Comparison of ENCODE assay signal across 20 mouse cellular contexts in the genomic region with DNA sequence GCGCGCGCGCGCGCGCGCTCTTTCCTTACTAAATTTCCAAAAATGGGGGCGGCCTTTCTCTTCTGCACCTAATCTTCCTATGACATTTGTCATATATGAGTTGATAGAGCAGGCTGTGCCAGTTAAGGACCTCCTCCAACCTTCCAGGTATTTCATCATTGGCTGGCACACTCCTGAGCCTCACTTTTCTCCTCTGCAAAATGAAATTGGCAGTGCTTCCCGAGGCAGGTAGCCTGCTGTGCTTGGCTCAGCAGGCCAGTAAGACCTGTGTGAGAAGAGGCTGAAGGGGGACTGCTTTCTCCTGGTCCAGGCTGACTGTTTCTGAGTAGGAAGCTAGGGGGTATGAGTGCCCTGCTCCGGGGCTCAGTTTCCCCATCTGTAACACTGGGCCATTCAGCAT.
DNase-seq lines count a peak whose midpoint lies in the region; ATAC-seq and TF ChIP-seq lines count a peak whose summit lies in the region.
"Had no signal": no experiment of that assay in that cellular context is flagged by ENCODE, and none has a peak within 500 bp of the region (broad histone marks: within the 10 kb centered on the region; RNA-seq: fewer than 3 reads in every experiment).

No protein-coding gene starts in this region.

- ATAC-seq in forebrain, embryonic 12.5 days (ENCODE audit: low FRiP score), result no peak
- ATAC-seq: forebrain, embryonic 15.5 days; intestine, embryonic 15.5 days had no signal

- TF ChIP-seq POLR2A in cerebellum, adult 2 months (IDR thresholded peaks at IDR 0.05; ENCODE audit: borderline replicate concordance, insufficient read depth, low read length), result no peak

- peaks cover 35% of the 10 kb centered on the region for H3K4me1 ChIP-seq in cerebellum, adult 2 months (ENCODE audit: control insufficient read depth, insufficient read depth, low read length)
- H3K4me1 ChIP-seq in forebrain, embryonic 12.5 days, result no peaks in the 10 kb centered on the region
- H3K4me1 ChIP-seq: embryonic facial prominence, embryonic 13.5 days; forebrain, embryonic 15.5 days; heart, embryonic 15.5 days; intestine, embryonic 15.5 days had no signal

- 0 out of 2 replicates have a peak overlapping the region, but pooled peaks have one; percentile 13 for H3K27ac ChIP-seq in cerebellum, adult 2 months (ENCODE audit: insufficient read depth, low read length)
- H3K27ac ChIP-seq in left cerebral cortex, adult 2 months, result no peak overlapping the region
- H3K27ac ChIP-seq in forebrain, embryonic 12.5 days, result no peak overlapping the region
- H3K27ac ChIP-seq: embryonic facial prominence, embryonic 13.5 days; forebrain, embryonic 15.5 days; heart, adult 2 months; heart, embryonic 15.5 days; hindbrain, embryonic 10.5 days; hindbrain, embryonic 14.5 days; intestine, embryonic 15.5 days; kidney, embryonic 15.5 days had no signal

- no peak overlapping the region for H3K4me3 ChIP-seq in cerebellum, adult 2 months (replicated peaks; ENCODE audit: insufficient read depth, low read depth, low read length)
- no peak overlapping the region for H3K4me3 ChIP-seq in left cerebral cortex, adult 2 months
- no peak overlapping the region for H3K4me3 ChIP-seq in forebrain, embryonic 12.5 days (replicated peaks)
- H3K4me3 ChIP-seq: embryonic facial prominence, embryonic 13.5 days; forebrain, embryonic 15.5 days; heart, adult 2 months; heart, embryonic 15.5 days; hindbrain, embryonic 10.5 days; intestine, embryonic 15.5 days; kidney, embryonic 15.5 days had no signal

- no peaks in the 10 kb centered on the region for H3K27me3 ChIP-seq in cerebellum, adult 2 months (ENCODE audit: control insufficient read depth, insufficient read depth, low read length)
- no peaks in the 10 kb centered on the region for H3K27me3 ChIP-seq in forebrain, embryonic 12.5 days
- H3K27me3 ChIP-seq: embryonic facial prominence, embryonic 13.5 days; forebrain, embryonic 15.5 days; heart, embryonic 15.5 days; intestine, embryonic 15.5 days; kidney, embryonic 15.5 days had no signal

- no peak overlapping the region for H3K4me2 ChIP-seq in forebrain, embryonic 12.5 days
- H3K4me2 ChIP-seq: embryonic facial prominence, embryonic 13.5 days; forebrain, embryonic 15.5 days; heart, embryonic 11.5 days; heart, embryonic 15.5 days; hindbrain, embryonic 14.5 days; intestine, embryonic 15.5 days; kidney, embryonic 15.5 days had no signal

- H3K36me3 ChIP-seq in forebrain, embryonic 12.5 days (replicated peaks), result no peaks in the 10 kb centered on the region
- H3K36me3 ChIP-seq: embryonic facial prominence, embryonic 13.5 days; forebrain, embryonic 15.5 days; heart, embryonic 15.5 days; hindbrain, embryonic 10.5 days; intestine, embryonic 15.5 days; kidney, embryonic 15.5 days had no signal

- TF ChIP-seq CTCF in cerebellum, adult 2 months (IDR thresholded peaks at IDR 0.05; ENCODE audit: borderline replicate concordance, insufficient read depth, low read depth, low read length), result no peak
- TF ChIP-seq CTCF in left cerebral cortex, adult 2 months (IDR thresholded peaks at IDR 0.05), result no peak

- intact Hi-C loops in left cerebral cortex, adult 2 months (cut with DNase I), result loop anchor here (5.0 kb wide), 1 partner anchor 150 kb away; no protein-coding TSS in a partner anchor

- no peaks in the 10 kb centered on the region for H3K9me3 ChIP-seq in forebrain, embryonic 12.5 days
- H3K9me3 ChIP-seq: embryonic facial prominence, embryonic 13.5 days; forebrain, embryonic 15.5 days; heart, embryonic 15.5 days; hindbrain, embryonic 10.5 days; intestine, embryonic 15.5 days; kidney, embryonic 15.5 days had no signal

- peak; percentile 62 for DNase-seq in cerebellum, adult 11 months
- DNase-seq in cerebellum, adult 2 months, result peak; percentile 72 to 84
- DNase-seq in cerebellum, postnatal 10 days, result peak; percentile 64 to 73
- DNase-seq in fat pad, adult 2 months (ENCODE audit: extremely low read depth, low read depth, low spot score), result peak; percentile 14
- DNase-seq in left cerebral cortex, adult 2 months (ENCODE audit: extremely low spot score in 1 of 2, low spot score in 2 of 2), result no peak
- DNase-seq in thymus, postnatal 14 days, result no peak
- DNase-seq: adrenal gland, postnatal 10 days; gastrocnemius, postnatal 10 days; heart, adult 2 months; heart, postnatal 14 days; kidney, adult 2 months had no signal

- 83% methylated on average over 11 of the region's 11 CpGs for WGBS in cerebellum, adult 2 months
- WGBS in forebrain, embryonic 12.5 days, result 93% methylated on average over 11 of the region's 11 CpGs

- no peak overlapping the region for H3K9ac ChIP-seq in forebrain, embryonic 12.5 days
- H3K9ac ChIP-seq: embryonic facial prominence, embryonic 13.5 days; forebrain, embryonic 15.5 days; heart, embryonic 15.5 days; hindbrain, embryonic 14.5 days; intestine, embryonic 15.5 days; kidney, embryonic 15.5 days had no signal

Comparison
In these comparisons a context has a peak if more than half of its experiments do, and no peak if none do; other contexts are left out.
1. DNase-seq: peak in cerebellum, adult 11 months (single experiment), cerebellum, adult 2 months (2 of 2), cerebellum, postnatal 10 days (2 of 2) and fat pad, adult 2 months (single experiment); none in left cerebral cortex, adult 2 months (0 of 2) and thymus, postnatal 14 days (single experiment).